Mouse (Mus musculus) urinary bladder, postnatal 10 days (tissue): ENCODE results near the gene Sct.

ENCODE experiments used
- DNase-seq: peaks from one replicate; pipeline ENCODE4 v3.0.0; 2022; ENCODE audit warnings: low spot score

Gene Sct

GRCm38 (mm10) chr7:141230570-141230969 is 48.4 kb downstream of the Sct start:
- no peak for DNase-seq

GRCm38 (mm10) chr7:141229702-141230101 is 49.2 kb downstream of the Sct start:
- DNase-seq: no peak
